Mouse (Mus musculus): ENCODE measurements at regions not wholly inside any gene's neighbourhood (a gene's known extent, or its start where the extent isn't known, plus 50 kb on each side); places are given as distances from the start of the nearest gene placed in this dataset.

- TF ChIP-seq HCFC1 (IDR thresholded peaks at IDR 0.05; ENCODE audit: borderline replicate concordance, insufficient read depth, low read length) (no peak), CHD2 (IDR thresholded peaks at IDR 0.05; ENCODE audit: low read depth, low read length) (no peak), ZC3H11A (IDR thresholded peaks at IDR 0.05; ENCODE audit: borderline replicate concordance, low read depth, low read length) (no peak), MAFK (IDR thresholded peaks at IDR 0.05; ENCODE audit: insufficient read depth, low read depth, low read length) (no peak)
Measured at GRCm38 (mm10) chr12:77135067-77135466, 102.9 kb upstream of the Fut8 start.
